Mouse (Mus musculus): Measurements from ENCODE around the gene Zfp36l1. TPM values are rescaled to one million over a fixed set of nuclear protein-coding genes. Genes with fewer than 3 reads are reported as not detected.

Zfp36l1 gene
- 20.1 and 33.6 TPM in 2 replicates for polyA plus RNA-seq (2011; ENCODE audit: insufficient read depth, insufficient read length, low replicate concordance, missing spikeins)

DNA sequence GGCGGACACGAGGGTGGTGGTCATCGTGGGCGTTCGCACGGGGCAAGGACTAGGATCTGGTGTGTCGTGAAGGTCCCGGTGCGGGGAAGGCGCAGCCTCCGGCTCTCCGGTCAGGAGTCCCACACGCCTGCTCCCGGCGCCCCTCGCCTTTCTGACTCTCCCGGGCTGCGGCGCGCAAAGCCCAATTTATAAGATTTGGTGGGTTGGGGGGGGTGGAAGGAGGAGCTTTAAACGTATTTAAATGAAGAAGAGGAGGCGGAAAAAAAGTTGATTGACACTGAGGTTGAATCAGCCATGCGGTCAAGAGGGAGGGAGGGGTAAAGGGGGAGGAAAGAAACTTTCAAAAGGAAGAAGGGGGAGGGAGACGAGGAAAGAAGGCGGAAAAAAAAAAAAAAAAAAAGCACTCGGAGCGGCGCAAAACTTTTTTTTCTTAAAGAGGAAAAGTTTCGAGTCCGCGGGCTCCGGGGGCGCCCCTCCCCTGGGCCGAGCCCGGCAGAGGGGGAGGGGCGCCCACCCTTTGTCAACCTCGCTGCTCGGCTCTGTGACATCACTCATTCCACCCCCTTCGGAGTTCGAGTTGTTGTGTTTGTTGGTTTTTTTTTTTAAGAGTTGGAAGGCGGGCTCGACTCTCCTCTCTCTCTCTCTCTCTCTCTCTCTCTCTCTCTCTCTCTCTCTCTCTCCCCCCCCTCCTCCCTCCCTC is at the start of gene Zfp36l1:
Zfp36l1 (minus strand) TSS at position 162 of the 700 bp plus-strand sequence.
- H3K4me1 ChIP-seq (ENCODE audit: control insufficient read depth, insufficient read depth, low read length), result peaks cover 1% of the 10 kb centered on the region; the same call in 1 of the 2 replicates
- TF ChIP-seq CTCF (IDR thresholded peaks at IDR 0.05; ENCODE audit: control insufficient read depth, insufficient read depth, low read length), result no peak
- peak; percentile 99 for TF ChIP-seq POLR2A (IDR thresholded peaks at IDR 0.05; ENCODE audit: borderline replicate concordance, control insufficient read depth, low read depth, low read length)
- H3K4me3 ChIP-seq (replicated peaks; ENCODE audit: control insufficient read depth, low read depth, low read length), result peak within 1 kb of the TSS; percentile 98
- under 1% methylated on average over 40 of the region's 42 CpGs for WGBS
- H3K27ac ChIP-seq (ENCODE audit: control insufficient read depth, insufficient read depth, low read depth, low read length, poor library complexity), result peak within 1 kb of the TSS; percentile 94

DNA sequence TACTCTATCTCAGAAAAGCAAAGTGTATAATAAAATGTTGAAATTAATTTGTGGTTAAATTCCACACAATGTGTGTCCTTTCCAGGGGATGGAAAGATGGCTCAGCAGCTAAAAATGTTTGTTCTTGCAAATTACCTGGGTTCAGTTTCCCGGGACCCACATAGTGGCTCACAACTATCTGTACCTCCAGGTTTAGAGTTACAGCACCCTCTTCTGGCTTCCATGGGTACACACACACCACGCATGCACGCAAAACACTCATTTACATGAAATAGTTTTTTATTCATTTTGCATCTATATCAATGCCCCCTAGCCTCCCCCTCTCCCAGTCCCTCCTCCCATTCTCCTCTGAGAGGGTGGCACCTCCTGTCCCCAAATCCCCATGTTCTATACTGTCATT is 49.6 kb upstream of the Zfp36l1 start:
- TF ChIP-seq CTCF (IDR thresholded peaks at IDR 0.05; ENCODE audit: control insufficient read depth, insufficient read depth, low read length) (no peak), POLR2A (IDR thresholded peaks at IDR 0.05; ENCODE audit: borderline replicate concordance, control insufficient read depth, low read depth, low read length) (no peak)
- WGBS, result 88% methylated on average over 3 of the region's 3 CpGs
- no peak overlapping the region for H3K27ac ChIP-seq (ENCODE audit: control insufficient read depth, insufficient read depth, low read depth, low read length, poor library complexity)
- no peaks in the 10 kb centered on the region for H3K4me1 ChIP-seq (ENCODE audit: control insufficient read depth, insufficient read depth, low read length)
- H3K4me3 ChIP-seq (replicated peaks; ENCODE audit: control insufficient read depth, low read depth, low read length), result no peak overlapping the region

GRCm38 (mm10) chr12:80157675-80158074 is 44.9 kb upstream of the Zfp36l1 start:
- Histone ChIP-seq H3K4me3 (replicated peaks; ENCODE audit: control insufficient read depth, low read depth, low read length) (no peak overlapping the region), H3K27ac (ENCODE audit: control insufficient read depth, insufficient read depth, low read depth, low read length, poor library complexity) (no peak overlapping the region), H3K4me1 (ENCODE audit: control insufficient read depth, insufficient read depth, low read length) (no peaks in the 10 kb centered on the region)
- TF ChIP-seq POLR2A (IDR thresholded peaks at IDR 0.05; ENCODE audit: borderline replicate concordance, control insufficient read depth, low read depth, low read length), result no peak
- no peak for TF ChIP-seq CTCF (IDR thresholded peaks at IDR 0.05; ENCODE audit: control insufficient read depth, insufficient read depth, low read length)
- 9% methylated on average over 5 of the region's 5 CpGs for WGBS

DNA sequence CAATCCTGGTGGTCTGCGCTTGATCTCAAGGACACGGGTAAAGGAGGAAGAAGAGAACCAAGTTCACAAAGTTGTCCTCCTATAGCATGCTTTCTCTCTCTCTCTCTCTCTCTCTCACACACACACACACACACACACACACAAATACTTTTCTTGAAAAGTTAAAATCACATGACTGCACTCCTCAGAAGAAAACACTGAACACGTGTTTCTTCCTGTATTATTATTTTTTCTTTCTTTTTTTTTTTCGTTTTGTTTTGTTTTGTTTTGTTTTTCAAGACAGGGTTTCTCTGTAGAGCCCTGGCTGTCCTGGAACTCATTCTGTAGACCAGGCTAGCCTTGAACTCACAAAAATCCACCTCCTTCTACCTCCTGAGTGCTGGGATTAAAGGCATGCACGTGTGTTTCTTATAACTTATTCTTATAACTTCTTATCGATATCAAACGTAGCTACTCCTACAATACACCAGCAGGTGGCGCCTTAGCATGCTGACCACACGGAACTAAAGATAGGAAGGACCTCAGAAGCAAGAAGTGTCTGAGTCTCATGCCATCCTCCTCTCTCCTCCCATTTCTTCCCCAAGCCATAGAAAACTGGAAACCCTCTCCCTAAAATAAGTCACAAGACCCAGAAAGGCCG is 41.0 kb upstream of the Zfp36l1 start:
- Histone ChIP-seq H3K4me3 (replicated peaks; ENCODE audit: control insufficient read depth, low read depth, low read length) (no peak overlapping the region), H3K4me1 (ENCODE audit: control insufficient read depth, insufficient read depth, low read length) (no peaks in the 10 kb centered on the region), H3K27ac (ENCODE audit: control insufficient read depth, insufficient read depth, low read depth, low read length, poor library complexity) (no peak overlapping the region)
- 28% methylated on average over 10 of the region's 10 CpGs for WGBS
- TF ChIP-seq CTCF (IDR thresholded peaks at IDR 0.05; ENCODE audit: control insufficient read depth, insufficient read depth, low read length) (peak; percentile 58), POLR2A (IDR thresholded peaks at IDR 0.05; ENCODE audit: borderline replicate concordance, control insufficient read depth, low read depth, low read length) (no peak)

DNA sequence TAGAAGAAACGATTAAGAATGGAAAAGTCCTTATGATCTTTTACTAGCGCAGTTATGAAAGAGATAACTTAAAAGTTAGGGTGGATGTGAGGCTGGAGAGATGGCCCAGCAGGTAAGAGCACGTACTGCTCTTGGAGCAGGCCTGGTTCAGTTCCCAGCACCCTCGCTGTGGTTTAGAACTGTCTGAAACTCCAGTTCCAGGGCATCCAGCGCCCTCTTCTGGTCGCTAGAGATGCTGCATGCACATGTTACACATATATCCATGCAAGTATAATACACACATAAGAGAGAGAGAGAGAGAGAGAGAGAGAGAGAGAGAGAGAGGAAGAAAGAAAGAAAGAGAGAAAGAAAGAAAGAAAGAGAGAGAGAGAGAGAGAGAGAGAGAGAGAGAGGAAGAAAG is 40.3 kb upstream of the Zfp36l1 start:
- no peaks in the 10 kb centered on the region for H3K4me1 ChIP-seq (ENCODE audit: control insufficient read depth, insufficient read depth, low read length)
- TF ChIP-seq POLR2A (IDR thresholded peaks at IDR 0.05; ENCODE audit: borderline replicate concordance, control insufficient read depth, low read depth, low read length) (no peak), CTCF (IDR thresholded peaks at IDR 0.05; ENCODE audit: control insufficient read depth, insufficient read depth, low read length) (peak; percentile 22; the same call in 1 of the 2 replicates)
- WGBS, result 83% methylated on average over 6 of the region's 6 CpGs
- H3K27ac ChIP-seq (ENCODE audit: control insufficient read depth, insufficient read depth, low read depth, low read length, poor library complexity), result no peak overlapping the region
- H3K4me3 ChIP-seq (replicated peaks; ENCODE audit: control insufficient read depth, low read depth, low read length), result no peak overlapping the region

DNA sequence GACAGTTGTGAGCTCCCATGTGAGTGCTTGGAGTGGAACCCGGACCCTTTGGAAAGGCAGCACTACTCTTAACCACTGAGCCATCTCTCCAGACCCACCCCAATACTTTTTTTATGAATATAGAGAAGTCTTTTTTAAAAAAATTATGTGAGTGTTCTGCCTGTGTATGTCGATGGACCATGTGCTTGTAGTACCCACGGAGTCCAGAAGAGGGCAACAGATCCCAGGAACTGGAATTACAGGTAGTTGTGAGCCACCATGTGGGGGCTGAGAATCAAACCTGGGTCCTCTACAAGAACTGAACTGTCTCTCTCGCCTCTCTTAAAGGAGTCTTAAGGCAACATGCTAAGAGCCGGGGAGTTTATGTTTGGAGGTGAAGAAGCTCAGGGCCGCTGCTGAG is 39.0 kb upstream of the Zfp36l1 start:
- no peak overlapping the region for H3K27ac ChIP-seq (ENCODE audit: control insufficient read depth, insufficient read depth, low read depth, low read length, poor library complexity)
- no peaks in the 10 kb centered on the region for H3K4me1 ChIP-seq (ENCODE audit: control insufficient read depth, insufficient read depth, low read length)
- WGBS, result 81% methylated on average over 6 of the region's 6 CpGs
- no peak overlapping the region for H3K4me3 ChIP-seq (replicated peaks; ENCODE audit: control insufficient read depth, low read depth, low read length)
- TF ChIP-seq POLR2A (IDR thresholded peaks at IDR 0.05; ENCODE audit: borderline replicate concordance, control insufficient read depth, low read depth, low read length), result no peak
- 0 out of 2 replicates have a peak, but pooled peaks have one; percentile 12 for TF ChIP-seq CTCF (IDR thresholded peaks at IDR 0.05; ENCODE audit: control insufficient read depth, insufficient read depth, low read length)

GRCm38 (mm10) chr12:80150624-80151023 is 37.8 kb upstream of the Zfp36l1 start:
- H3K4me1 ChIP-seq (ENCODE audit: control insufficient read depth, insufficient read depth, low read length), result no peaks in the 10 kb centered on the region
- no peak overlapping the region for H3K27ac ChIP-seq (ENCODE audit: control insufficient read depth, insufficient read depth, low read depth, low read length, poor library complexity)
- no peak overlapping the region for H3K4me3 ChIP-seq (replicated peaks; ENCODE audit: control insufficient read depth, low read depth, low read length)
- 52% methylated on average over 8 of the region's 8 CpGs for WGBS
- TF ChIP-seq POLR2A (IDR thresholded peaks at IDR 0.05; ENCODE audit: borderline replicate concordance, control insufficient read depth, low read depth, low read length) (no peak), CTCF (IDR thresholded peaks at IDR 0.05; ENCODE audit: control insufficient read depth, insufficient read depth, low read length) (no peak)

DNA sequence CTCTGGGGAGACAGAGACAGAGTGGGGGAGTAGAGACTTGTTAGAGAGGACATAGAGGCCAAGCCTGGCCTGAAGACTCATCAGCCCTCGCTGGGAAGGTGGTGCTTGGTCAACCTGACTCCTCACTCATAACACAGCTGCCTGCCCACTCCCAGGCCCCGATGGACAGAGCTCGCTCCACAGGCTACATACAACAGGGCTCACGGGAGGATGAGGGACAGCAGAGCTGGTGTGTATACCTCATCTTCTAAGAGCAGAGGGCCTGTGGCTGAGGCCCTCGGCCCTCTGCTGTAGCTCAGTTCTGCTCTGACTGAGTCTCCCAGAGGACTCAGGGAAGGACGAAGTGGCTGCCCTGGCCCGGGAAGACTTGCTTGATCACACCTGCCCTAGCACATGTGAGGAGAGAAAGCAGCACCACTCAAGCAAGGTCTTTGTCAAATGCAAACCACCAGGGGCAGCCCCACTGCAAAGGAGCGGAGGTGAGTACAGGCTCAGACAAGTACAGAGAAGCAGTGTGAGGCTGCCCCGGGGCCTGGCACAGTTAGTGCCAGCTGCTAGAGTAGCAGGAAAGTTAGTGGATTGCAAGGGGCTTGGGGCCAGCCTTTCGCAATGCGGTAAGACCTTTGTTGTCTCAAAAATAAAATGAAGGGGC is 34.9 kb upstream of the Zfp36l1 start:
- Histone ChIP-seq H3K4me3 (replicated peaks; ENCODE audit: control insufficient read depth, low read depth, low read length) (no peak overlapping the region), H3K4me1 (ENCODE audit: control insufficient read depth, insufficient read depth, low read length) (no peaks in the 10 kb centered on the region), H3K27ac (ENCODE audit: control insufficient read depth, insufficient read depth, low read depth, low read length, poor library complexity) (no peak overlapping the region)
- WGBS, result 84% methylated on average over 11 of the region's 11 CpGs
- TF ChIP-seq CTCF (IDR thresholded peaks at IDR 0.05; ENCODE audit: control insufficient read depth, insufficient read depth, low read length) (no peak), POLR2A (IDR thresholded peaks at IDR 0.05; ENCODE audit: borderline replicate concordance, control insufficient read depth, low read depth, low read length) (no peak)

Data from bone marrow, adult 2 months (tissue).